Mouse (Mus musculus): ENCODE measurements around the gene Ranbp9.

Ranbp9 gene

GRCm38 (mm10) chr13:43364985-43365824 lies 115.9 kb downstream of the Ranbp9 start, which contains the start of gene Sirt5:
Sirt5 (plus strand) TSS chr13:43365496.
- DNase-seq (ENCODE audit: low read depth) = peak; percentile 77

- no peak for DNase-seq (ENCODE audit: low read depth)
Measured at GRCm38 (mm10) chr13:43362353-43362752, 118.7 kb downstream of the Ranbp9 start.

DNA sequence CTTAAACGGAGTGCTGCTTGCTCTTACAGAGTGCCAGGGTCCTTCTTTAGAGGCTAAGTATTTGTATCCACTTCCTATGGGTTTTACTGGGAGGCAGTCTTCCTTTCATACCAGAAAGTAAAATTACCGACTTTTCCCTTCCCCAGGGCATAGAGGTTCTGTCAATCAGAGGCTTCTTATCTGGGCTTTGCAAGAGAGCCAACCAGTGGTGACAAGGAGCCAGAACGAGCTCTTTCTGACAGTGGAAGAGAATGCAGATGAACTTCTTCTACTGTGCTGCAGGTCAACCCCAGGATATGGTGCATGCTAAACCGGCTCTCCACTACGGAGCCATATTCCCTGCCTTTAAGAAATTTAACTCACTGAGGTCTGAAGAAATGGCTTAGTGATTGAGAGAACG lies 120.5 kb downstream of the Ranbp9 start:
- no peak for DNase-seq (ENCODE audit: low read depth)

GRCm38 (mm10) chr13:43356346-43357125 lies 124.5 kb downstream of the Ranbp9 start:
- no peak for DNase-seq (ENCODE audit: low read depth)

DNA sequence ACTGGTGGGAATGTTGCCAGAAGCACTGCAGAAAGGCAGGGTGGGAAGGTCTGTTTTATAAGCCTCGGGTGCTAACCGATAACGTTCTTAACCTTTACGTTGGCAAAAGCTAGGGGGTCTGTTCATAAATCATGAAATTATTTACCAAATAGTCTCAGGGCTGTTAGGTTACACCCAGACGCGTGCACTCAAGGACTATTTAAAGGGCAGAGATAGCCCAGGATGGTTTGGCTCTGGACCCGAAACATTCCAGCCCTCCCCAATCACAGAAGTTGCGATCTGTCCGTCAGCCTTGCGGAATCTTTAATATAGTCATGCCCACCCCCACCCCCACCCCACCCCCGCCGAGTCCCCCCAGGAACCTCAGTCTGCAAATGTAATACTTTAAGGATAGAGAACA lies 126.7 kb downstream of the Ranbp9 start:
- DNase-seq (ENCODE audit: low read depth) = no peak

DNA sequence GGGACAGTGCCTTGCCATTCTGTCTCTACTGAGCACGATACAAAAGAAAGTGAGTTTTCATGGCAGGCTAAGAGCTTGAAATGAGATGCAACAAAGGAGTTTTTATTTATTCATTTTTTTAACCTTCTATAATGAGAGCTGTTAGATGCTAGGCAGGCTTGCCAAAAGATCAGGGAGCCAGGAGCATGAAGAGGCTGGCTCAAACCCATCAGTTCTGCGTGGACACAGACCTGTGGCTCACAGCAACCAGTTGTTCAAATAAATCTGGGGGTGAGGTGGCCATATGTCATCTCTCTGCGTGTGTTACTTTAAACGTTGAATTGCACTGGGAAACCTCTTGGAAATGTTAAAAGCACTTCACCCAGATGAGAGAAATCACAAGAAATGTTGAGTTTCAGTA lies 127.7 kb downstream of the Ranbp9 start:
- no peak for DNase-seq (ENCODE audit: low read depth)

Data from c-Kit-positive CD71-negative TER-119-negative erythroid progenitor cells, embryonic 14.5 days (primary cell).